Mouse (Mus musculus) ovary, postnatal 14 days (tissue): Measurements from ENCODE around the gene Angptl4.
A peak's percentile ranks its signal among the peaks of the same experiment; 100 is the strongest.

Experiments used
- DNase-seq: peaks from one replicate; pipeline ENCODE4 v3.0.0; 2022; ENCODE audit warnings: low spot score

Angptl4 gene

GRCm38 (mm10) chr17:33804745-33805144 is 23.1 kb upstream of the Angptl4 start:
- no peak for DNase-seq

- DNase-seq: no peak
Measured at GRCm38 (mm10) chr17:33804205-33804604, 22.6 kb upstream of the Angptl4 start.

GRCm38 (mm10) chr17:33802221-33802620 is 20.6 kb upstream of the Angptl4 start:
- no peak for DNase-seq

- no peak for DNase-seq
Measured at GRCm38 (mm10) chr17:33799277-33799676, 17.6 kb upstream of the Angptl4 start.

GRCm38 (mm10) chr17:33798306-33798705 is 16.7 kb upstream of the Angptl4 start:
- DNase-seq: no peak

- no peak for DNase-seq
Measured at GRCm38 (mm10) chr17:33788732-33789131, 7.1 kb upstream of the Angptl4 start.

- DNase-seq: no peak
Measured at GRCm38 (mm10) chr17:33786375-33786774, 4.7 kb upstream of the Angptl4 start.

GRCm38 (mm10) chr17:33784939-33785338 is 3.3 kb upstream of the Angptl4 start:
- DNase-seq: no peak

- no peak for DNase-seq
Measured at GRCm38 (mm10) chr17:33783408-33783807, 1.8 kb upstream of the Angptl4 start.

GRCm38 (mm10) chr17:33782067-33782466 is 437 bp upstream of the Angptl4 start:
- DNase-seq: no peak

GRCm38 (mm10) chr17:33780431-33780830 is 1.2 kb downstream of the Angptl4 start:
- DNase-seq: no peak

- DNase-seq: no peak
Measured at GRCm38 (mm10) chr17:33779967-33780295, 1.7 kb downstream of the Angptl4 start.

- DNase-seq: peak; percentile 93
Measured at GRCm38 (mm10) chr17:33779271-33779966, 2.2 kb downstream of the Angptl4 start.

GRCm38 (mm10) chr17:33775287-33775686 is 6.3 kb downstream of the Angptl4 start:
- no peak for DNase-seq

GRCm38 (mm10) chr17:33774573-33775155 is 7.0 kb downstream of the Angptl4 start:
- DNase-seq: no peak

- DNase-seq: no peak
Measured at GRCm38 (mm10) chr17:33773871-33774572, 7.6 kb downstream of the Angptl4 start.

GRCm38 (mm10) chr17:33773426-33773825 is 8.2 kb downstream of the Angptl4 start:
- no peak for DNase-seq

- no peak for DNase-seq
Measured at GRCm38 (mm10) chr17:33771617-33772016, 10.0 kb downstream of the Angptl4 start.

- no peak for DNase-seq
Measured at GRCm38 (mm10) chr17:33766389-33766788, 15.2 kb downstream of the Angptl4 start.

GRCm38 (mm10) chr17:33760255-33761165 is 21.1 kb downstream of the Angptl4 start, which contains the start of gene Rab11b:
TSS of gene Rab11b (minus strand) at chr17:33760530.
- DNase-seq: peak; percentile 99

- DNase-seq: peak; percentile 94
Measured at GRCm38 (mm10) chr17:33759767-33760254, 21.8 kb downstream of the Angptl4 start.

GRCm38 (mm10) chr17:33757231-33757630 is 24.4 kb downstream of the Angptl4 start:
- DNase-seq: no peak
